Mouse (Mus musculus): Measurements from ENCODE around the gene A830031A19Rik. TPM values are rescaled to one million over a fixed set of nuclear protein-coding genes. Genes with fewer than 3 reads are reported as not detected.

A830031A19Rik gene
- polyA plus RNA-seq, 1 experiment, result 1.2 TPM

DNA sequence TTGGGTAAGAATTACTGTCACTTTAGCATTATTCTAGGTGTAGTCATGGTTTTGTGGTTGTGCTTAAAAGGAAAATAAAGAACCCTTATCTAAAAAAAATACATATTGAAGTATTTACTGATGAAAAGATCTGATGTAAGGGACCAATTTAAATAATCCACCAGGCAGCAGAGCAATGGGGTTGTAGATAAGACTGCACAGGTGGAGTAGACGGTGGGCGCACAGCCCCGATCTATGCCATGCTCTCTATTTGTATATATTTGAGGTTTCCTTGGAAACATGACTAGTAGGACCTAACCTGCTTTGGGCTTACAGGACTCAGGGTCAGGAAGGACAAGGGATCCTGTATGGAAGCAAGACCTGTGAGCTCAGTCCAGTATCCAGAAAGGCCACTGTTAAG, 34.5 kb upstream of the A830031A19Rik start:
- TF ChIP-seq CTCF (IDR thresholded peaks at IDR 0.05; ENCODE audit: extremely low read depth, insufficient read depth, low read length), result no peak
- TF ChIP-seq POLR2A (IDR thresholded peaks at IDR 0.05; ENCODE audit: extremely low read depth, insufficient read depth, low read length), result no peak
- peaks cover 14% of the 10 kb centered on the region for H3K4me1 ChIP-seq (ENCODE audit: control insufficient read depth, insufficient read depth, low read length)
- H3K27ac ChIP-seq (ENCODE audit: insufficient read depth, low read length), result no peak overlapping the region
- no peak overlapping the region for H3K4me3 ChIP-seq (ENCODE audit: insufficient read depth, low read length)

GRCm38 (mm10) chr11:24108974-24109373, 34.1 kb upstream of the A830031A19Rik start:
- TF ChIP-seq CTCF (IDR thresholded peaks at IDR 0.05; ENCODE audit: extremely low read depth, insufficient read depth, low read length) (no peak), POLR2A (IDR thresholded peaks at IDR 0.05; ENCODE audit: extremely low read depth, insufficient read depth, low read length) (no peak)
- Histone ChIP-seq H3K4me3 (ENCODE audit: insufficient read depth, low read length) (no peak overlapping the region), H3K27ac (ENCODE audit: insufficient read depth, low read length) (no peak overlapping the region), H3K4me1 (ENCODE audit: control insufficient read depth, insufficient read depth, low read length) (peaks cover 12% of the 10 kb centered on the region)

DNA sequence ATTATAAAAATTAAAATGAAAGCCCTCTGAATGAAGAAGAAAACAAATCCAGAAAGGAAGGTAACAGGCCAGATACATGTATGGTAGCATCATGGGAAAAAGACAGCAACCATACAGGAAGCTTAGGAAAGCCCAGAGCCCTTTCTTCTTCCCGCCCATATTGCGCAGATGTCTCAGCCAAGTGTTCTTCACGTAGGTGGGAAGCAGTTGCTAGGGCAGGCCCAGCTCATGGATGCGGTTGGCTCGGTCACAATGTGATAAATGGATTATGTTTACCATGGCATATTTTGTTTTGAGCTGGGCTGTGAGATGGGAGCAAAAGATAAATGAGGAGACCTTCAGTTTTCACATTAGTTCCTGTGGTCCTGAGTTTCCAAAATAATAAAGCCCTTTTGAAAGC, 32.6 kb upstream of the A830031A19Rik start:
- Histone ChIP-seq H3K4me1 (ENCODE audit: control insufficient read depth, insufficient read depth, low read length) (peaks cover 16% of the 10 kb centered on the region), H3K27ac (ENCODE audit: insufficient read depth, low read length) (no peak overlapping the region), H3K4me3 (ENCODE audit: insufficient read depth, low read length) (no peak overlapping the region)
- TF ChIP-seq CTCF (IDR thresholded peaks at IDR 0.05; ENCODE audit: extremely low read depth, insufficient read depth, low read length), result no peak

DNA sequence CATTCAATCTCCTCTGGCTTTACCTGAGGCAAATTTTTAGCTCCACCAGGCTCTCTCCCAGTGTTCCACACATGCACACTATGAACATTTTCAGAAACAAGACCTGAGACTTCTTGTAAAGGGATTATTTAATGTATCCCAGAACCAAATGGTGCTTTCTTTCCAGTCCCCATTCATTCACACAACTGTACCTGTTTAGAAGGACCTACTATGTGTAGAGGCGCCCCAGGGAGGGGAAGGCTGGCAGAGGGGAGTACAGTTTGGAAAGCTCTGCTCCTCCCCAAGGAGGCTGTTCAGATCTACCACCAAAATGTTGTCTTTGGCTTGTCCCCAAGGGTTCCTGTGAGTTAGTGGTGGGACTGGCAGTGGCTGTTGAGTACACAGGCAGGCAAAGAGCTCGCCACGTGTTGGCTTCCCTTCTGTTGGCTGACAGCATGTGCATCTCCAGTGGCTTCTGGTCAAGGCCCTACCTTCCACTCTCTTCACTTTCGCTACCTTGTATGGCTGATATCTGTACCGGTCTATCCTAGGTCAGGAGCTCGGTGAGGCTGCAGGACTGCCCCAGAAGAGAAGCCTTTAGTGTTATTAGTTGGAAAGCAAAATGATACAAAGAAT, 28.4 kb upstream of the A830031A19Rik start:
- peaks cover 24% of the 10 kb centered on the region for H3K4me1 ChIP-seq (ENCODE audit: control insufficient read depth, insufficient read depth, low read length)
- no peak overlapping the region for H3K27ac ChIP-seq (ENCODE audit: insufficient read depth, low read length)
- TF ChIP-seq POLR2A (IDR thresholded peaks at IDR 0.05; ENCODE audit: extremely low read depth, insufficient read depth, low read length) (no peak), CTCF (IDR thresholded peaks at IDR 0.05; ENCODE audit: extremely low read depth, insufficient read depth, low read length) (no peak)
- no peak overlapping the region for H3K4me3 ChIP-seq (ENCODE audit: insufficient read depth, low read length)

- TF ChIP-seq CTCF (IDR thresholded peaks at IDR 0.05; ENCODE audit: extremely low read depth, insufficient read depth, low read length), result no peak
- TF ChIP-seq POLR2A (IDR thresholded peaks at IDR 0.05; ENCODE audit: extremely low read depth, insufficient read depth, low read length), result no peak
- Histone ChIP-seq H3K4me3 (ENCODE audit: insufficient read depth, low read length) (no peak overlapping the region), H3K27ac (ENCODE audit: insufficient read depth, low read length) (peak overlapping the region; percentile 63; the same call in 1 of the 2 replicates), H3K4me1 (ENCODE audit: control insufficient read depth, insufficient read depth, low read length) (peaks cover 23% of the 10 kb centered on the region)
These were observed 27.5 kb upstream of the A830031A19Rik start for GRCm38 (mm10) chr11:24102372-24102771.

DNA sequence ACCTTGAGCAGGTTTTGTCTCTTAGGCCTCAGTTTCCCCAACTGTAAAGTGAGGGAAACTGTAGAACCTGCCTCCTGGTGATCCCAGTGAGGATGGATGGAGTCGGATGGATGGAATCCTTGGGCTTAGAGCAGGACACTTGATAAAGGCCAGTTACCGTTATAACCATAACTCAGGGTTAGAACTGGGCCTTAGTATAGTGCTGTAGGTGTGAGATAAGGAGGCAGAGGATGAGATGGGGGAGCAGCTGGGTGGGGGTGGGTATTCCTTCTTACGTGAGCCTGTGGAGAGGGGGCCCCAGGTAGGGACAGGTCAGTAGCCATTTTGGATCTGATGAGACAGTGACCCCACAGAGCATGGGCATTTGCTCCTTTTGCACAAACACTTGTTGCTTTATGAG, 26.8 kb upstream of the A830031A19Rik start:
- Histone ChIP-seq H3K27ac (ENCODE audit: insufficient read depth, low read length) (0 out of 2 replicates have a peak overlapping the region, but pooled peaks have one; percentile 63), H3K4me3 (ENCODE audit: insufficient read depth, low read length) (no peak overlapping the region), H3K4me1 (ENCODE audit: control insufficient read depth, insufficient read depth, low read length) (peaks cover 23% of the 10 kb centered on the region)
- TF ChIP-seq POLR2A (IDR thresholded peaks at IDR 0.05; ENCODE audit: extremely low read depth, insufficient read depth, low read length), result no peak
- no peak for TF ChIP-seq CTCF (IDR thresholded peaks at IDR 0.05; ENCODE audit: extremely low read depth, insufficient read depth, low read length)

- no peak overlapping the region for H3K4me3 ChIP-seq (ENCODE audit: insufficient read depth, low read length)
- TF ChIP-seq CTCF (IDR thresholded peaks at IDR 0.05; ENCODE audit: extremely low read depth, insufficient read depth, low read length) (no peak), POLR2A (IDR thresholded peaks at IDR 0.05; ENCODE audit: extremely low read depth, insufficient read depth, low read length) (no peak)
- H3K4me1 ChIP-seq (ENCODE audit: control insufficient read depth, insufficient read depth, low read length), result peaks cover 23% of the 10 kb centered on the region
- H3K27ac ChIP-seq (ENCODE audit: insufficient read depth, low read length), result 0 out of 2 replicates have a peak overlapping the region, but pooled peaks have one; percentile 46
These were observed 25.7 kb upstream of the A830031A19Rik start for GRCm38 (mm10) chr11:24100449-24101070.

DNA sequence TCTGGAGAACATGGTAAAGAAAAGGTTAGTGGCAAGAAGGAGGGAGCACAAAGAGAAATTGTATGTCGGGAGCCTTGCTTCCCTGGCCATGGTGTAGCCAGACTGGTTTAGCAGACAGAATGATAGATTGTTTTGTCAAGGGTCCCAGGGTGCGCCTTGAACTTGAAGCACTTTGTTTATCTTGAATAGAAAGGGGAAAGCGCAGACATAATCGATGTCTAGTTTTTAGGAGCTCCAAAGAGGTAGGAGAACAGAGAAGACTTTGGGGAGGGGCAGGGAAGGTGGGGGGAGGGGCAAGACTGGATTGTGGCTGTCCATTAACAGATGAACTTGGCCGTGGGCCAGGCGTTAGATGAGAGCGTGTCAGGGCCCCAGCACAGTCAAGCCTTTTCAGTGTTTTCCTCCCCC, 25.0 kb upstream of the A830031A19Rik start:
- Histone ChIP-seq H3K4me1 (ENCODE audit: control insufficient read depth, insufficient read depth, low read length) (peaks cover 27% of the 10 kb centered on the region), H3K27ac (ENCODE audit: insufficient read depth, low read length) (no peak overlapping the region), H3K4me3 (ENCODE audit: insufficient read depth, low read length) (no peak overlapping the region)
- TF ChIP-seq POLR2A (IDR thresholded peaks at IDR 0.05; ENCODE audit: extremely low read depth, insufficient read depth, low read length) (no peak), CTCF (IDR thresholded peaks at IDR 0.05; ENCODE audit: extremely low read depth, insufficient read depth, low read length) (no peak)

GRCm38 (mm10) chr11:24099215-24099614, 24.4 kb upstream of the A830031A19Rik start:
- H3K4me1 ChIP-seq (ENCODE audit: control insufficient read depth, insufficient read depth, low read length), result peaks cover 27% of the 10 kb centered on the region
- H3K4me3 ChIP-seq (ENCODE audit: insufficient read depth, low read length), result no peak overlapping the region
- H3K27ac ChIP-seq (ENCODE audit: insufficient read depth, low read length), result no peak overlapping the region; the same call in 1 of the 2 replicates
- no peak for TF ChIP-seq CTCF (IDR thresholded peaks at IDR 0.05; ENCODE audit: extremely low read depth, insufficient read depth, low read length)
- TF ChIP-seq POLR2A (IDR thresholded peaks at IDR 0.05; ENCODE audit: extremely low read depth, insufficient read depth, low read length), result no peak

- TF ChIP-seq POLR2A (IDR thresholded peaks at IDR 0.05; ENCODE audit: extremely low read depth, insufficient read depth, low read length) (no peak), CTCF (IDR thresholded peaks at IDR 0.05; ENCODE audit: extremely low read depth, insufficient read depth, low read length) (no peak)
- H3K4me1 ChIP-seq (ENCODE audit: control insufficient read depth, insufficient read depth, low read length), result peaks cover 27% of the 10 kb centered on the region
- H3K27ac ChIP-seq (ENCODE audit: insufficient read depth, low read length), result no peak overlapping the region
- H3K4me3 ChIP-seq (ENCODE audit: insufficient read depth, low read length), result no peak overlapping the region
These were observed 23.8 kb upstream of the A830031A19Rik start for GRCm38 (mm10) chr11:24098662-24099061.

All from cortical plate, adult 2 months (tissue).